Mouse (Mus musculus): ENCODE results near the gene Ccdc7b. TPM values are rescaled to one million over a fixed set of nuclear protein-coding genes. Genes with fewer than 3 reads are reported as not detected.
"Not testable (repeated sequence)": the region's sequence is repeated elsewhere in the genome, so short reads cannot be mapped to it uniquely, and the experiment has no call there.

The Ccdc7b gene
- total RNA-seq (2022), result not detected

GRCm38 (mm10) chr8:129066834-129067233, at the start of gene Ccdc7b:
Gene Ccdc7b (plus strand): TSS chr8:129067134.
- DNase-seq (ENCODE audit: low spot score in 2 of 2), result not testable (repeated sequence)

DNA sequence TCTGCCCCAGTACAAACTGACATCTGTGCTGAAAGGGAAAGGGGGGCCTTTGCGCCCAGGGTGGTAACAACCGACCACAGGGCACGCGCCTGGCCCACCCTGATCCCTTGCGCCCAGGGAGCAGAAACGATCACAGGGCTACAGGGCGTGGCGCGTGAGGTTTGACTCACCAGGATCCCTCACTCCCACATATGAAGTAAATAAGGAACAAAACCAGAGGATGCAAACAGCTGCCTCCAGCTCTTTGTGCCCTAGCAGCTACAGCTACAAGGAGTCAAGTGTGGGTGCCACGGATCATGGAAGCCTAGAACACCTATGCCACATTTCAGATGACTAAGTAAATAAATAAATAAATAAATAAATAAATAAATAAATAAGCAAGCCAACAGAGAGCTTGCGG, 1.5 kb upstream of the Ccdc7b start, which contains the start of gene Ccdc7a:
TSS of gene Ccdc7a (minus strand) at position 101 of the 400 bp plus-strand sequence.
- DNase-seq (ENCODE audit: low spot score in 2 of 2), result not testable (repeated sequence)

DNA sequence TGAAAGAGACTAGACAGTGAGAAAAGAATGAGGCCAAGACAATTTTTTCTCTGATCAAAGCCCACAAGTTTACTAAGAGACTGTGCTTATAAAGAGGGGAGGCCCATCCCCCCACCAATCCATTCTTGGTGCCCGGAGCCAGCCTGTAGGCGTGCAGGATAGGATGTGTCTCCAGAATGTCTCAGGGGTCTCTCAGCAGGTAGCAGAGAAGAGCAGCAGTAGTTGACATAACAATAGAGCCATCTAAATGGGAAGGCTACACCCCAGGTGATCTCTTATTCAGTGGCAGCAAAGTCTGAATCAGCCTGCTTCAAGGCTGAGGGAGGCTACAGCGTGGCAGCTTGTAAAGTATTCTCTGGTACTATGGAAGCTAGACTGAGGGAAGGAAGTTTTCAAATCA, 48.8 kb downstream of the Ccdc7b start:
- not testable (repeated sequence) for DNase-seq (ENCODE audit: low spot score in 2 of 2)

DNA sequence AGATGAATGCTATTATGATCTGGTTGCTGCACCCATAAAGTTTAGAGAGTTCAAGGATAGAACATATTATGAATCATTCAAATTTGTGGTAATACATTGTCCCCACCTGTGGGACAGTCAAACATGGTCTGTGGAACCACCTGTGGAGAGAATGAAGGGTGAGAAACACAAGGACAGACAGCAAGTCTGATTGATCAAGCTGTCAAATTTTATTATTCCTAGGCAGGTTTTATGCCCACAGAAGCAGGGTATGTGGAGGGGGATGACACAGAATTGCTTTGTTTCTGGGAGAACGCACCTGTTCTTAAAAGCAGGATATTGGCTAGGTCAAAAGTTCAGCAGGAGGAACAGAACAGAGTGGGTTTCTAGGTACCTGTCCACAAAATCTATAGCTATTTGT, 64.6 kb downstream of the Ccdc7b start, which contains the start of gene Gm10999:
TSS of gene Gm10999 (minus strand) at position 101 of the 400 bp plus-strand sequence.
- no peak for DNase-seq (ENCODE audit: low spot score in 2 of 2)

DNA sequence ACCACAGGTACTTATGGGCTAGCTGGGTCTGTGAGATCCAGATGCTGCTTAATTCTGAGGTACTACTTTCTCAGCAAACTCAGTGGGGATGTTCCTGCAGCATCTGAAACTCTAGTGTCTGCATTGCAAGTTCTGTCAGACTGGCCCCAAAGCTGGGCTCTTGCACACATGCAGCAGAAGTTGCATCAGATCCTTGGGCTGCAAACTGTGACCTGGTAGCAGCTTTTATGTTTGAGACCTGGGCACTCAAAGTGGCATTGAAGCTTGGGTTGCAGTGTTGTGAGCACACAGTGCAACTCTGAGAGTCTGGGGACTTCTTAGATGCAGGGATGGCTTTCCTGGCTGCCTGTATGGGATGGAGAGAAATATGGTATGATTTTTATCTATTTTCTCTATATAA, 66.5 kb downstream of the Ccdc7b start:
- DNase-seq (ENCODE audit: low spot score in 2 of 2), result no peak

Other genes starting within 250 kb of the Ccdc7b start
- not detected for gene Ccdc7a, start 1.6 kb upstream of the Ccdc7b start, total RNA-seq (2022)
- gene Gm10999, start 64.5 kb downstream of the Ccdc7b start, total RNA-seq (2022), result not detected
- gene 2610044O15Rik8, start 167.3 kb downstream of the Ccdc7b start, total RNA-seq (2022), result 10 to 100 TPM; 20.4 to 27.5 (median 25.0) TPM

Data from layer of hippocampus, adult 8-10 months (tissue).